Mouse (Mus musculus): ENCODE data around the gene Pcbp4.

Pcbp4 gene

DNA sequence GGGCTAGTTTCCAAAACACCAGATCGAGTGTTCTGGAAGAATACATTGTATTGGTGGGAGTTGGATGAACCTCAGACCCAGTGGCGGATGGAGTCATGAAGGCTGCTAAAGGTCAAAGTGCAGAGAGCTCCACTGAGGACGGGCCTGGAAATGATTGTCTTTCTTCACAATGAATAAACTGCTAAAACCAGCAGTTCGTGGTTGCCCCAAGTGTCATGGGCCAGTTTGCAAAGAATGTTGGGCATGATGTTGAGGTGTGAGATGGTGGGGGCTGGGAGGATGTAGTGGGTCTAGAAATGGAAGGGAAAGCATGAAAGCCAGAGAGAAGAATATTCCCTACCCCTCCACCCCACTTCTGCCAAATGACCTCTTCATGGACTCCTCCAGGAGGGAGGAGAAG is 8.3 kb upstream of the Pcbp4 start:
- no peak for DNase-seq (ENCODE audit: low spot score in 2 of 2)

DNA sequence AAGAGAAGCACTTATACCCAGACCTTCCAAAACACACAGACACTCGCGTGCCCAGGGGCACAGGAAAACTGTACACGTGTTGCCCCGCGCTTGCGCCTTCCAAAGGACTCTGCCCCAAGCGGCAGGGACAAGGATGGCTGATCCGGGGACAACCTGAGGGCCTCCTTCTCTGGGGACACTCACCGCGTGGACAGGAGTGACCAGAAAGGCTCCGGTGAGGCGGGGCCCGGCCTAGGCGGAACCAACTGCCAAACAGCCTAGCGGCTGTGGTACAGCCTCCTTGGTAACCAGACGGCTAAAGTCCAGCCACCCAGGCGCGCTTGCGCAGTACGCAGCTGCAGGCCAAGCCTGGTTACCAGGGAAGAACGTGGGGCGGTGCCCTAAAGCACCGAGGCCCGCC is 5.7 kb upstream of the Pcbp4 start, which contains the start of the genes Abhd14b and Abhd14a:
Gene Abhd14b (plus strand): TSS at position 112 of the 400 bp plus-strand sequence.
Gene Abhd14a (minus strand): TSS at position 331 of the 400 bp plus-strand sequence.
- peak; percentile 67 to 88 for DNase-seq (ENCODE audit: low spot score in 2 of 2)

DNA sequence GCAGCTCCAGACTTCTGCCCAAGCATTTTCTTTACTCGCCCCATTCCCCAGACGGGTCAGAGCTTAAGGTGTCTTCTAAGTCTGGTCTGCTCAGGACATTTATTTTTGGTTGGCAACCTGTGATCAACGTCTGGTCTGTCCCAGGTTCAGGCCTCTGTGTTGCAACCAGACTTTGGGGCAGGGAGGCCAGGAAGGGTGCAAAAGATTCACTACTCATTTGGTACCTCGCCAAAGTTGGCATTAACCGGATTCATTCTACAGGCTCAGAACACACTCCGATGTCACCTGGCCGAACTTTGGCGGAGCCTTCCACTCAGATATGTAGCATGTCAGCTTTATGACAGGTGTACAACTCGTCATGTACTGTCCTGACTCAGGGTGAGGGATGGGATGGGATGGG is 5.1 kb upstream of the Pcbp4 start:
- DNase-seq (ENCODE audit: low spot score in 2 of 2) = no peak

DNA sequence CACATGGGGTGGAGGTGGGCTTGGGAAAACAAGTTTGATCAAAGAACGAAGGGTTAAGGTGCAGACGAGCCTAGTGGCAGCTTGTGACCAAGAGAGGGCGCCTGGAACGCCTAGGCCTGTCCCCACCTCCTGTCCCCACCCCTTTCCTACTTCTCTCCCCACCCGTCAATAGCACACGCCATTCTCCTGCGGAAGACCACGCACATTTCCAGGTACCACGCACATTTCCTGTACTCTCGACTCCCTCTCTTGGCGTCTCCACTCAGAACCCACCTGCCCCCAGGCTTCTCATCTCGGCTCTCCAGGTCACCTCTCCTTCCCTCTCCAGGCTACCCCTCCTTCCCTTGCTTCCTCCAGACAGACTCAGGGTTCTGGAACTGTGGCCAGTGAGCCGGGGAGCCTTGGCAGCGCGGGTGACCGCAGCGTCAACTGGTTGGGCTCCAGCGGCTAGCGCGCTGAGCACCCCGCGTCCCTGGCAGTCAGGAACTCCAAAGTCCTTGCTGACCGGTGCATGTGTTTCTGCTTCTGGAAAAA is 4.5 kb upstream of the Pcbp4 start:
- peak in 1 of 2 experiments; percentile 69 for DNase-seq (ENCODE audit: low spot score in 2 of 2)

DNA sequence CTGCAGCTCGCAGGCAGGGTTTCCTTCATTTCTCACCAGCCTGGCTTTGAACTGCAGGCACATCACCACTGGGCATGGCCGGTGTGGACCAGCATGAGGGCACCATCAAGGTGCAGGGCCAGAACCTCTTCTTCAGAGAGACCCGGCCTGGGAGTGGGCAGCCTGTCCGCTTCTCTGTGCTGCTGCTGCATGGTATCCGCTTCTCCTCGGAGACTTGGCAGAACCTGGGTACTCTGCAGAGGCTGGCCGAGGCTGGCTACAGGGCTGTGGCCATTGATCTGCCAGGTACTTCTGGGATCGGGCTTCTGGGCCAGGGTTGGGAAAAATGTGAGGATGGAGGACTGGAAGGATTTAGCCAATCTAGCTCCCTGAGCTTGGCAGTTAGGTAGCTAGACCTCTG is 3.1 kb upstream of the Pcbp4 start:
- no peak for DNase-seq (ENCODE audit: low spot score in 2 of 2)

DNA sequence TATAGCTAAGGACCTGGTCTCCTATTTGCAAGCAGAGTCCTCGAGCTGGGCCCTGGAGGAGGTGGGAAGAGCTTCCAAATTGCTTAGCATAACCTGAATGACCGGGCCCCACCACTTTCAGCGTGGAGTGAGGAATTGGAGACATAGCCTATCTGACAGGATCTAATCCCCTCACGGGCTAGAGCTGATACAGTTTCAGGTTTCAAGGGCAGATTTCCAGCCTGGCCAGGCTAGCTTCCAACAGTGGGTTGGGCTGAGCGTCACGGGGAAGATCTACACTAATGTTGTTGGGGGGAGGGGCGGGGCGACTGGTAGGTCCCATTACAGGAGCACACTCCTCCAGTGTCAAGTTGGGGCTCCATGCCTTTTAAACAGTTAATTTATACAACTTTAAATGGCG is 2.4 kb upstream of the Pcbp4 start:
- DNase-seq (ENCODE audit: low spot score in 2 of 2) = no peak

DNA sequence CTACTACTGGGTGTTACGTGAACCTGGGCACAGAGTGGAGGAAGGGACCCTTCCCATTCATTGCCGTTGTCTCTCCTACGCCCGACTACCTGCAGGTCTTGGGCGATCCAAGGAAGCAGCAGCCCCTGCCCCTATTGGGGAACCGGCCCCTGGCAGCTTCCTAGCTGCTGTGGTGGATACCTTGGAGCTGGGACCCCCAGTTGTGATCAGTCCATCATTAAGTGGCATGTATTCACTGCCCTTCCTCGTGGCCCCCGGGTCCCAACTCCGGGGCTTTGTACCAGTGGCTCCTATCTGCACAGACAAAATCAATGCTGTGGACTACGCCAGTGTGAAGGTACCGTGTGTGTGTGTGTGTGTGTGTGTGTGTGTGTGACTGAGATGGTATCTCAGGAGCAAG is 1.8 kb upstream of the Pcbp4 start:
- no peak for DNase-seq (ENCODE audit: low spot score in 2 of 2)

DNA sequence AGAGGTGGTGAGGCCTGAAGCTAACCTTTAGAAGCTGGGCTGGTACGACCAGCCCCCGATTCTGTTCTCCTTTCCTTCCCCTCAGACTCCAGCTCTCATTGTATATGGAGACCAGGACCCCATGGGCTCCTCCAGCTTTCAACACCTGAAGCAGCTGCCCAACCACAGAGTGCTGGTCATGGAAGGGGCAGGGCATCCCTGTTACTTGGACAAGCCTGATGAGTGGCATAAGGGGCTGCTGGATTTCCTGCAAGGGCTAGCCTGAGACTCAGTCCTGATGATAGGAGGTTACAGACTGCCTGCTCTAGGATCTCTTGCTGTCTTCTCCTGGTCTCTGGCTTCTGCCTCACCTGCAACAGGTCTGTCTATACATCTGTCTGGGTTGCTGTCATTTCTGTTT is 1.2 kb upstream of the Pcbp4 start:
- DNase-seq (ENCODE audit: low spot score in 2 of 2) = no peak

DNA sequence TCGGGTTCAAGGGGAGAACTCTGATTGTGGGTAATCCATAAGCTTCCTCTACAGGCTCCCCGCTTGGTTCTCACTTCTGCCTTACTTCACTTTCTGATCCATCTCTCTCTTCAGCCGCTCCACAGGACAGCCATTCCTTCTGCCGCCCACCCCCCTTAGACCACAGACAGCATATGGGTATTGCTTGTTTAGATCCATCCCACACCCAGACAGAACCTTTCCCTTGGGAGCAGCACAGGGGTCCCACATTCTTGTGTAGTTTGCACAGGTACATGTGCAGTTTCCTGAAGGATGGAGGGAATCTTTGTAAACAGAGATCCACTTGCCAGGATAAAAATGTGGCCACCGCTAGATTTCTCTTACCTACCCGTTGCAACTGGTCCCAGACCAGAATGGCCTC is 740 bp upstream of the Pcbp4 start:
- DNase-seq (ENCODE audit: low spot score in 2 of 2) = no peak

DNA sequence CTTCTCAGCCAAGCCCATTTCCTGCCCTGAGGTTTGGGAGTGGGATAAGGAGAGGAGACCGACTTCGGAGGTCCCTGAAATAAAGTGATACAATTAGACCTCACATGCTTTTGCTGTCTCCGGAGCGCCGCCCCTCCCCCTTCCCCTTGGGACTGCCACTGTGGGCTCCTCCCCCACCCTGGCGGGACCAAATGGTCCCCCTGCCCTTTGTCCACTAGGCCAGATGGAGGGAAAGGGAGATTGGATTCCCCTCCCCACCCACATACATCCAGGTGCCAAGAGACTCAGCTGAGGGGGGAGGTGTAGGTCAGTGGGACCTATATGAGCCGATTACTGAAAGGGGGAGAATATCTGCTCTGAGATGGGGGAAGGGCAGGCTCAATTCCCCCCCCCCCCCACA is 270 bp upstream of the Pcbp4 start:
- peak in 1 of 2 experiments; percentile 82 for DNase-seq (ENCODE audit: low spot score in 2 of 2)

DNA sequence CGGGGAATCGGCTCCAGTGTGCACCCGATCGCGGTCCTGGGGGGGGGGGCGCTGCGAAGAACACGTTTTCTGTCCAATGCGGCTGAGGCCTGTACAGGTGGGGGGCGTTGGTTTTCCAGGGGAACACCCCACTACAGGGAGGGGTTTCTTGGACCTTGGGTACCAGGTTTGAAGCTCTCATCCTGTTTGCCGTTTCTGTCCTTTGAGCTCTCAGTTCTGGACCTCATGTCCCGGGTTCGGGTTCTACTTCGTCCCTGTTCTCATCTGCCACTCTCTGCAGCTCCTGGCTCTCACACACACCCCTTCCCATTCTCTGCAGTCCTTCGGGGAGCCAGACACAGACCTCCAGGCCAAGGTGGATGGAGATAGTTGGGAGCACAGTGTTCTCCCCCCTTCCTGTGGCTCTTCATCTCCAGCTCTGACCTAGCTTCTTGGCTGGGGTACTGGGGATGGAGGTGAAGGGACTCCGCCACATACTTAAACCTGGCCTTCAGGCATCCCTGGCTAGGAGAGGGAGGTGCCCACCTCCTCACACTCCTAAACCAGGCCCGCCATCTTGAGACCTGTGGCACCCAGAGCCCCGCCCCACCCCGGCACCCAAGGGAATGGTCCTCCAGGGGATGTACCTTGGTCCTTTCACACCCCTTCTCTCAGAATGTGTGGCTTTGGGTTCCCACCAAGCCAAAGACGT is 1.1 kb downstream of the Pcbp4 start:
- DNase-seq (ENCODE audit: low spot score in 2 of 2) = no peak

DNA sequence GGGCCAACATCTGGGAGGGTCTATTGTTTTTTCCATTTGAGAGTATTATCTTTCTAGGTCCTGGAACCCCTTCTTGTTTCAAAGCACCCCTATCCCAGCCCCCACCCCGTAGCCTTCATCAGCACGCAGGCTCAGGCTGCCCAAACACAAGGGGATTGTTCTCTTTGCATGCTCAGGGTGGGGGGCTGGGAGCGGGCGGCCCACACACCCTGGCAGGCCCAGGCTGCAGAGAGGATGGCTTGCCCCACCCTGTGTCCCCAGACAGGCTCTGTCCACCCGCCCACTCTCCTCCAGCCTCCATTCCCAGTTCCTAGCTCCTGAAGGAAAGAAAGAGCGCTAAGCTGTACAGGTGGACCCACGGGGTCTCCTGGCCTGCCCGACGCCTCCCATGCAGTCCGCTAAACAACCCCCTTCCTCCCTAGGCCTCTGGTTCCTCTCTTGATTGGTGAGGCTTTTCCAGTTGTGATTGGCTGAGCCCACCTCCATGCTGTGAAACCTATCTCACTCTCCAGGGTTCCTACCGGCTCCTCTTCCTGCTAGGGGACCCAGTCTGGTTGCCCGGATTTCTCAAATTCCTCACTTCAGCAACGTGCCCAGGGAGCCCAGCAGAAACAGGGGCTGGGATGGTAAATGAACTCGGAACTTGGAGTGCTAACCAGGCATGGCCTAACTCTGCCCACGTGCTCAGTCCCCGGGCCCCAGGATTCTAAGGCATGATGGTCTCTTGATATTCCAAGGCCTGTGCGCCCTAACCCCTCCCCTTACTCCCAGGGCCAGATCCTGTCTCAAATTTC is 2.0 kb downstream of the Pcbp4 start:
- no peak for DNase-seq (ENCODE audit: low spot score in 2 of 2)

DNA sequence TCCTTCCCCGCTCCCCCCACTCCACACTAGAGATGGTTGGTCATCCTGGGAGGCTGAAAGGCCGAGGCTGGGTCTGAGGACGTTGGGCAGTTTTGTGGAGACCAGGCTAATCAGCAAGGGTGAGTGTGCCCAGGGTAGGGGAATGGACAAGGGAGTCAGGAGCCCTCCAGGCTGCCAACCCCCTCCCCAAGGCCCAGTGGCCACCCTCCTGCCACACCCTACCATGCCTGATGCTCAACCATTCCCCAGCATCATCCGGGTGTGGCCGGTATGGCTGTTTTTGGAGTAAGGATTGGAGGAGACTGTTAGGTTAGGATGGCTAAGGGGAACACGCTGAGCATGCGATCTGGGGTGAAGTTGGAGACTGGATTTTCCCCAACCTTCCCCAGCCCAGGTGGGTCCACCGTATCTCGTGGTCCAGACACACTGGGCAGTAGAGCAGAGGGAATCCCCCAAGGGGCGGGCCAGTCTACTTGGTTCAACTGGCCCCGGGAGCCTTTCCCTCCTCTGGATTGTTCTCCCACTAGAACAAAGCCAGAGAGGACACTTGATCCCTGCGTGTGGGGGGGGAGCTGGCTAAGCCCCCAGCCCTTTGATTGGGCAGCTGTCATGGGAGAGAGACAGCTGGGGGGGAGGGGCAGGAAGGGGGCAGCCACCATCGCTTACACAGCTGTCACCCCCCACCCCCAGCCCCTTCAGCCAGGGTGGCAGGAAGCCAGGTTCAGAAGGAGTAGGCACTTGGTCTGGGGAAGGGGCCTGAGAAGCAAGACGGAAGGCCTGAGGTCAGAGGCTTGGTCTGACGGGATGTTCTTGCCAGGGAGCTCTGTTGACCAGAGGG is 3.5 kb downstream of the Pcbp4 start:
- DNase-seq (ENCODE audit: low spot score in 2 of 2) = peak in 1 of 2 experiments; percentile 82

DNA sequence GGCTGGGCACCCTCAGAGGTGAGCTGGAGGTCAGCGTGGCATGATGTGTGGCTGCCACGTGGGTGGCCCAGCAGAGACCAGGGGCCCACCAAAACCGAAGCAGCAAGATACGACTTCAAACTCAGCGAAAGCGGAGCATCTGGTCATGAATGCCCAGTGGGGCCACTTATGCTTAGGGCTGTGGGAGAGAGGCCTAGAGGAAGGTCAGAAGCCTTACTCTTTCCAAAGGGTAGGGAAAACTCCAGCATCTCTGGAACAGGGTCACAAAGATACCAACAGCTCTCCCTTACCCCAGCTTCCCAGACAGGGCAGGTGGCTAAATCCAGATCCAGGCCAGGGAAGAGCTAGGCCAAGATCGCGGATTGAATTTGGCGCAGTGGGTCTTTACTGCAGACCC is 4.1 kb downstream of the Pcbp4 start:
- DNase-seq (ENCODE audit: low spot score in 2 of 2) = no peak

DNA sequence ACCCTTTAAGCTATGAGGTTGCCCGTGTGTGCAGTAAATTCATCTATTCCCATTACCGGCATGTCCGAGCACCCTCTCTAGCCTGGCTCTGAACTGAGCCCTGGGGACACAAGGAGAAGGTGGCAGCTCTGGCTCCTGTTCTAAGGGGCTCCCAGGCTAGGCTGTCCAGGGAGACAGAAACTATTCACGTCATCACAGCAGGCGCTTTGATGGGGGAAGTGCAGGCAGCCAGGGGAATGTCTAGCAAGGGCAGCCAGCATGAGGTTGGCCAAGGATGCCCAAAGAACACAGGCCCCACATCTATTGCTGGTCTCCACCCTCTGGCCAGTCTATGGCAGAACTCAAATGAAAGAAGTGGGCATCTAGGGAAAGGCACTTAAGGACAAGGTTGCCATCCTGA is 4.8 kb downstream of the Pcbp4 start:
- no peak for DNase-seq (ENCODE audit: low spot score in 2 of 2)

DNA sequence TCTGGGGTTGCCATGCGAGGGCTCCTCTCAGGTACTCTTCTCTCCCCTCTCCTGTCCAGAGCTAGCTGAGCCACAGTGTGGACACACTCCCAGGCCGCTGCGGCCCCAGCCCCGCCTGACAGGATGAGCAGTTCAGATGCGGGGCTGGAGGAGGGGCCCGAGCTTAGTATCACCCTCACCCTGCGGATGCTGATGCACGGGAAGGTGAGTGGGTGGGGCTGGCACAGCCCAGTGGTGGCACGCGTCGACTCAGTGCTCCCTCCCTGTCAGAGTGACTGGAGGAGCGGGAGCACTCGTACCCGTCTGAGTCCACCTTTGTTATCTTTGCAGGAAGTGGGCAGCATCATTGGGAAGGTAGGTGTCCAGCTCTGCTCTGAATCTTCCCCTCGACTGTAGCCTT is 6.9 kb downstream of the Pcbp4 start:
- no peak for DNase-seq (ENCODE audit: low spot score in 2 of 2)

DNA sequence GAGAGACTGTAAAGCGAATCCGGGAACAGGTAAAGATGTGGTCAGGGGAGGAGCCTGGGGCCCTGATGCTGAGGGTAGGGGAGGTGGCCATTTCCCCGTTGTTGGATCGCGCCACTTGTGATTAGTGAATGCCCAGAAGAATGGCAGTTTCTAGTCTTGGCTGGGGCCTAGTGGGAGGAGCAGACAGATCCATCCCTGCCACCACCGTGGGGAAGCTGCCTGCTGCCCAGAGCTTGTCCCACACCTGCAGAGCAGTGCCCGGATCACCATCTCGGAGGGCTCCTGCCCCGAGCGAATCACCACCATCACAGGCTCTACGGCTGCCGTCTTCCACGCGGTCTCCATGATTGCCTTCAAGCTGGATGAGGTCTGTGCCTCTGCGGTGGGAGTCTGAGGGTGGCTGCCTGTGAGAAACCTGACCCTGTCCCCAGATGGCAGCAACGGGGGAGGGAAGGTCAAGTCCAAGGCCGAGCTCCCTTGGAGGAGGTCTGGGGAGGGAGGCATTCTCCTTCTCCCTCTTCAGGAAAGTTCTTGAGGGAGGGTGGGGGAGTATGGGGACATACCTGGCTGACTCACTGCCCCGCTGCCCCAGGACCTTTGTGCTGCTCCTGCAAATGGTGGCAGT is 7.4 kb downstream of the Pcbp4 start:
- DNase-seq (ENCODE audit: low spot score in 2 of 2) = no peak

DNA sequence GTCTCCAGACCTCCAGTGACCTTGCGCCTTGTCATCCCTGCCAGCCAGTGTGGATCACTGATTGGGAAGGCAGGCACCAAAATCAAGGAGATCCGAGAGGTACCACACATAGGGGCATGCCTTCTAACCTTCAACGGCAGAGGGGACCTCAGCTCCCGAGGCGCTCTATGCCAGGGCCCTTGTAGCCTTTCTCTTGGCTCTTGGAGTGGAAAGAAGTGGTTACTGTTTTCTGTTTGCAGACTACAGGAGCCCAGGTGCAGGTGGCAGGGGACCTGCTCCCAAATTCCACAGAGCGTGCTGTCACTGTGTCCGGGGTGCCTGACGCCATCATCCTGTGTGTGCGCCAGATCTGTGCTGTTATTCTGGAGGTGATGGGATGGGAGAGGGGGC is 7.9 kb downstream of the Pcbp4 start:
- DNase-seq (ENCODE audit: low spot score in 2 of 2) = no peak

DNA sequence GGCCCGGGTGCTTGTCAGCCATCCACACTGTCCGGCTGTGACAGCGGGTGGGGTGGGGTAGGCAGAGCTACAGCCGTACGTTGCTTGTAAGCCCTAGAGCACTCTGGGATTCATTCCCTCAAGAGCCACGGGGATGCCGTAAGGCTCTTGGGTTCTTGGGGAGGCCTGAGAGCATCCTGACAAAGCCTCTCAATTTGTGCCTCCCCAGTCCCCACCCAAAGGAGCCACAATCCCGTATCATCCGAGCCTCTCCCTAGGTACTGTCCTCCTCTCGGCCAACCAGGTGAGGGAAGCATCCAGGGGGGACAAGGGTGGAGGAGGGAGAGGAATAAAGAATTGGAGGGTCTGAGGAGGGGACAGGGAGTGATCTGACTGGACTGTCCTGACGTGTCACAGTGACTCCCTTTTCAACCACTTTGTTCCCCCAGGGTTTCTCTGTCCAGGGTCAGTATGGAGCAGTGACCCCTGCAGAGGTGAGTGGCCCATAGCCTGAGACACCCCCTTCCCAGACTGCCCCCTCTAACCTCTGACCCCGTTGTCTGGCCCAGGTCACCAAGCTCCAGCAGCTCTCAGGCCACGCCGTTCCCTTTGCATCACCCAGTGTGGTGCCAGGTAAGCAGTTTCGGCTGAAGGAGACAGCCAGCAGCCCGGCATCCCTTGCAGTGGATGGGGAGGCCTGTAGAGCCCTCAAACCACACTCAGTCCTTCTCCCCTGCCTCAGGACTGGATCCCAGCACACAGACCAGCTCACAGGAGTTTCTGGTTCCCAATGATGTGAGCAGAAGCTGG is 8.7 kb downstream of the Pcbp4 start:
- no peak for DNase-seq (ENCODE audit: low spot score in 2 of 2)

DNA sequence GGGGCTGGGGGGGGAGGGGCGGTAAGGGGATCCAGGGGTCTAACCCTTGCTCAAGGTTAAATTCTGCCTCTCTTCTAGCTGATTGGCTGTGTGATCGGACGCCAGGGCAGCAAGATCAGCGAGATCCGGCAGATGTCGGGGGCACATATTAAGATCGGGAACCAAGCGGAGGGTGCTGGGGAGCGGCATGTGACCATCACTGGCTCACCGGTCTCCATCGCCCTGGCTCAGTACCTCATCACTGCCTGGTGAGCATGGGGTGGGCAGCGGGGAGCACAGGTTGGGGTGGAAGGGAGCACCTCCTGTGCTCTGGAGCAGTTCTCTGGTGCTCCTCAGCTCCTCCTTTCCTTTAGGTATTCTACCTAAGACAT is 9.3 kb downstream of the Pcbp4 start:
- DNase-seq (ENCODE audit: low spot score in 2 of 2) = no peak

All from cerebellum, postnatal 4 days (tissue).